Mouse (Mus musculus) heart, embryonic 16.5 days (tissue): ENCODE data around the gene Nfu1. TPM values are rescaled to one million over a fixed set of nuclear protein-coding genes. Genes with fewer than 3 reads are reported as not detected.
A peak's percentile ranks its signal among the peaks of the same experiment; 100 is the strongest.

ENCODE experiments used
- ATAC-seq: fragments of 200-750 bp; cut with Nextera tagmentation; replicated peaks from 2 replicates; pipeline ENCODE4 v1.8.0; 2017; ENCODE audit warnings: moderate number of reproducible peaks; ENCODE audit not compliant: insufficient read depth, low FRiP score; ENCODE audit errors: extremely low read depth
- H3K27ac ChIP-seq: fragments of 300-500 bp; sonication (generic); 2 replicates; pipeline ENCODE4 v1.5.1; 2014; ENCODE audit warnings: mild to moderate bottlenecking, low read length, control low read depth, moderate library complexity
- H3K27me3 ChIP-seq: fragments of 300-500 bp; sonication (generic); 2 replicates; pipeline ENCODE4 v1.6.1; 2014; ENCODE audit warnings: low read length, mixed read lengths; ENCODE audit not compliant: control insufficient read depth, insufficient read depth
- H3K36me3 ChIP-seq: fragments of 300-500 bp; sonication (generic); 2 replicates; pipeline ENCODE4 v1.6.1; 2014; ENCODE audit not compliant: control insufficient read depth, insufficient read depth
- H3K4me1 ChIP-seq: fragments of 300-500 bp; sonication (generic); 2 replicates; pipeline ENCODE4 v1.6.1; 2014; ENCODE audit warnings: low read length, mixed read lengths; ENCODE audit not compliant: control insufficient read depth, insufficient read depth
- H3K4me2 ChIP-seq: fragments of 300-500 bp; sonication (generic); 2 replicates; pipeline ENCODE4 v1.6.1; 2014; ENCODE audit warnings: low read depth, mild to moderate bottlenecking, control low read depth, low read length
- H3K4me3 ChIP-seq: fragments of 300-500 bp; sonication (generic); 2 replicates; pipeline ENCODE4 v1.5.1; 2014; ENCODE audit warnings: mild to moderate bottlenecking, control low read depth, low read length
- H3K9ac ChIP-seq: fragments of 300-500 bp; sonication (generic); 2 replicates; pipeline ENCODE4 v1.6.1; 2014; ENCODE audit warnings: low read length, control low read depth
- H3K9me3 ChIP-seq: fragments of 300-500 bp; sonication (generic); replicated peaks from 2 replicates; pipeline ENCODE4 v1.6.1; 2016; ENCODE audit warnings: low read length; ENCODE audit not compliant: control insufficient read depth
- WGBS: fragments of 180-500 bp; shearing (Covaris S2); extraction: QIAGEN DNeasy Blood & Tissue Kit; methylation state at CpG from one replicate; pipeline ENCODE4 v1.1.7; 2014; 5-methylcytosine and 5-hydroxymethylcytosine counted together
- polyA plus RNA-seq: library from polyadenylated mRNA; unstranded; fragments of >200 nt; fragmentation: Nextera tagmentation; extraction: Ambion mirVana; gene quantifications from 2 replicates; pipeline ENCODE4 v1.2.1, GENCODE M21; 2015

Gene Nfu1
- polyA plus RNA-seq, 1 experiment from 2014 or later = 98.5 TPM

- Histone ChIP-seq H3K4me2 (no peak overlapping the region), H3K27me3 (no peaks in the 10 kb centered on the region), H3K36me3 (peaks cover 37% of the 10 kb centered on the region), H3K4me1 (peaks cover 10% of the 10 kb centered on the region), H3K4me3 (no peak overlapping the region), H3K9me3 (no peaks in the 10 kb centered on the region), H3K27ac (no peak overlapping the region), H3K9ac (no peak overlapping the region)
- no peak for ATAC-seq
- 35% methylated on average over 4 of the region's 4 CpGs for WGBS
These were observed 63.7 kb downstream of the Nfu1 start for GRCm38 (mm10) chr6:87072759-87073158.

- Histone ChIP-seq H3K27me3 (no peaks in the 10 kb centered on the region), H3K4me1 (peaks cover 7% of the 10 kb centered on the region), H3K4me2 (no peak overlapping the region), H3K27ac (peak overlapping the region; percentile 54), H3K36me3 (peaks cover 26% of the 10 kb centered on the region), H3K9ac (no peak overlapping the region), H3K4me3 (no peak overlapping the region), H3K9me3 (no peaks in the 10 kb centered on the region)
- WGBS = 45% methylated on average over 3 of the region's 3 CpGs
- ATAC-seq = peak; percentile 82
These were observed 66.2 kb downstream of the Nfu1 start for GRCm38 (mm10) chr6:87075092-87075685.

Other genes with a start within 250 kb of the Nfu1 start
- gene Anxa4, start 215.7 kb upstream of the Nfu1 start, polyA plus RNA-seq = 32.7 and 35.0 TPM in 2 replicates
- 17.8 and 21.8 TPM in 2 replicates for gene Aak1, start 159.7 kb upstream of the Nfu1 start, polyA plus RNA-seq
- 8.3 and 10.2 TPM in 2 replicates for gene Gfpt1, start 33.6 kb downstream of the Nfu1 start, polyA plus RNA-seq
- gene D6Ertd527e, start 95.5 kb downstream of the Nfu1 start, polyA plus RNA-seq = 0.12 and 0.21 TPM in 2 replicates